Mouse (Mus musculus) gastrocnemius, adult 2 months (tissue): Measurements from ENCODE around the gene Pheta2. TPM values are rescaled to one million over a fixed set of nuclear protein-coding genes. Genes with fewer than 3 reads are reported as not detected.

Experiments
- DNase-seq: peaks from one replicate; pipeline ENCODE4 v3.0.0; 2022
- H3K27ac ChIP-seq: fragments of 200-600 bp; 2 replicates; pipeline ENCODE4 v1.8.1; 2022; ENCODE audit warnings: mild to moderate bottlenecking
- H3K4me3 ChIP-seq: fragments of 200-600 bp; 2 replicates; pipeline ENCODE4 v1.8.1; 2022; ENCODE audit warnings: mild to moderate bottlenecking, moderate library complexity
- CTCF ChIP-seq: fragments of 200-600 bp; IDR thresholded peaks from 2 replicates; pipeline ENCODE4 v1.8.1; 2022; ENCODE audit warnings: antibody characterized with exemption, mild to moderate bottlenecking, moderate library complexity
- intact Hi-C: fragments of 180-260 bp; cut with DNase I; formaldehyde crosslinking; loops from one replicate; pipeline ENCODE4 v1.15.1; 2025
- long read RNA-seq, 2 experiments: library from polyadenylated mRNA; stranded (forward); transcript quantifications; one replicate each; pipeline ENCODE4 v2.0.0; 2021
- total RNA-seq, 2 experiments: library from RNA; stranded (reverse); gene quantifications; 2 replicates each; pipeline ENCODE4 v1.2.3; 2021

Pheta2 gene
- under 1 TPM; 0.26 to 0.61 TPM for total RNA-seq
- long read RNA-seq, experiment 1, partial matches to known transcripts: 0 of 1 reads
- long read RNA-seq, experiment 1, other reads (novel, unspliced or antisense): 0 of 1 reads
- long read RNA-seq, experiment 2: 0 reads

- TF ChIP-seq CTCF: peak; percentile 18; the same call in 1 of the 2 replicates
- Histone ChIP-seq H3K4me3 (peak within 1 kb of the TSS; percentile 87), H3K27ac (peak within 1 kb of the TSS; percentile 94)
- intact Hi-C loops: loop anchor here (5.0 kb wide), 1 partner anchor 79 kb away; no protein-coding TSS in a partner anchor
- DNase-seq: peak; percentile 98
Measured at GRCm38 (mm10) chr15:82338593-82339112, at the start of gene Pheta2, which contains the start of the genes Naga and Smdt1. Gene Pheta2, plus strand, starts transcription at chr15:82338942. Gene Naga, minus strand, starts transcription at chr15:82338925. Gene Smdt1, plus strand, starts transcription at chr15:82338959.

GRCm38 (mm10) chr15:82290252-82290651 lies 48.5 kb upstream of the Pheta2 start:
- Histone ChIP-seq H3K4me3 (no peak overlapping the region), H3K27ac (no peak overlapping the region)
- TF ChIP-seq CTCF: no peak
- no peak for DNase-seq
- intact Hi-C loops: no loop called here

- TF ChIP-seq CTCF: no peak
- DNase-seq: no peak
- intact Hi-C loops: no loop called here
- Histone ChIP-seq H3K4me3 (no peak overlapping the region), H3K27ac (no peak overlapping the region)
Measured at GRCm38 (mm10) chr15:82292851-82293250, 45.9 kb upstream of the Pheta2 start.

GRCm38 (mm10) chr15:82293271-82293711 lies 45.5 kb upstream of the Pheta2 start:
- Histone ChIP-seq H3K27ac (no peak overlapping the region), H3K4me3 (no peak overlapping the region)
- intact Hi-C loops: no loop called here
- no peak for TF ChIP-seq CTCF
- DNase-seq: no peak

GRCm38 (mm10) chr15:82294059-82294458 lies 44.7 kb upstream of the Pheta2 start:
- peak; percentile 50 for TF ChIP-seq CTCF
- no peak overlapping the region for H3K4me3 ChIP-seq
- intact Hi-C loops: no loop called here
- no peak for DNase-seq
- no peak overlapping the region for H3K27ac ChIP-seq

- DNase-seq: no peak
- intact Hi-C loops: no loop called here
- no peak within 1 kb of the TSS for H3K4me3 ChIP-seq
- TF ChIP-seq CTCF: no peak
- H3K27ac ChIP-seq: no peak within 1 kb of the TSS
Measured at GRCm38 (mm10) chr15:82298764-82299561, 39.8 kb upstream of the Pheta2 start, which contains the start of gene Wbp2nl. Gene Wbp2nl, plus strand, starts transcription at chr15:82298954.

- no peak for TF ChIP-seq CTCF
- Histone ChIP-seq H3K4me3 (no peak overlapping the region), H3K27ac (no peak overlapping the region)
- intact Hi-C loops: no loop called here
- no peak for DNase-seq
Measured at GRCm38 (mm10) chr15:82307107-82307506, 31.6 kb upstream of the Pheta2 start.

- Histone ChIP-seq H3K27ac (no peak overlapping the region), H3K4me3 (no peak overlapping the region)
- DNase-seq: no peak
- no peak for TF ChIP-seq CTCF
- intact Hi-C loops: no loop called here
Measured at GRCm38 (mm10) chr15:82308416-82308815, 30.3 kb upstream of the Pheta2 start.

GRCm38 (mm10) chr15:82317839-82318238 lies 20.9 kb upstream of the Pheta2 start:
- no peak overlapping the region for H3K4me3 ChIP-seq
- no peak for DNase-seq
- intact Hi-C loops: no loop called here
- TF ChIP-seq CTCF: no peak
- no peak overlapping the region for H3K27ac ChIP-seq

GRCm38 (mm10) chr15:82319613-82320012 lies 19.1 kb upstream of the Pheta2 start:
- no peak for TF ChIP-seq CTCF
- intact Hi-C loops: no loop called here
- Histone ChIP-seq H3K27ac (no peak overlapping the region), H3K4me3 (no peak overlapping the region)
- DNase-seq: no peak

GRCm38 (mm10) chr15:82322195-82322594 lies 16.5 kb upstream of the Pheta2 start:
- TF ChIP-seq CTCF: no peak
- no peak for DNase-seq
- Histone ChIP-seq H3K4me3 (no peak overlapping the region), H3K27ac (no peak overlapping the region)
- intact Hi-C loops: no loop called here

GRCm38 (mm10) chr15:82325382-82325781 lies 13.4 kb upstream of the Pheta2 start:
- no peak for DNase-seq
- intact Hi-C loops: no loop called here
- TF ChIP-seq CTCF: no peak
- no peak overlapping the region for H3K4me3 ChIP-seq
- H3K27ac ChIP-seq: no peak overlapping the region

- H3K27ac ChIP-seq: no peak overlapping the region
- TF ChIP-seq CTCF: no peak
- intact Hi-C loops: loop anchor here (5.0 kb wide), 1 partner anchor 82 kb away; no protein-coding TSS in a partner anchor
- no peak overlapping the region for H3K4me3 ChIP-seq
- DNase-seq: no peak
Measured at GRCm38 (mm10) chr15:82335194-82335593, 3.5 kb upstream of the Pheta2 start.
